In the genomic region with DNA sequence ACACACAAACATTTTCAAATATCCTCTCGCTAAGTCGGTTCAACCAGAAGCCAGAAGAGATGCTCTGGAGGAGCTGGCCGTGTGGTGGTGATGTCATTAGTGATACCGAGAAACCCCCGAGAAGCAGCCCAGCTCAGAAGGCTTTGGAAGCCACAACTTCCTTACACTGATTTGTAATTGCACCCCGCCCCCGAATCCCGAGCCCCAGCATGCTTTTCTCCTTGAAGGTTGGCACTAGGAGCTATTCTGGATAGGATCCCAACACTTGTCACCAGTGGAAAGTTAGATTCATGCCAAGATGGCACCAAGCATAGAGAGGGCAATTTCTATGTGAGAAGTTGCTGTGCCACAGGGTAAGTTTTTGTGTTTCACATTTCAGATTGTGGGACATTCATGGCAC, we compare ENCODE assay signal across 21 mouse cellular contexts. TPM values are rescaled to one million over a fixed set of nuclear protein-coding genes. Genes with fewer than 3 reads are reported as not detected.
DNase-seq lines count a peak whose midpoint lies in the region; TF ChIP-seq lines count a peak whose summit lies in the region.
"Had no signal": no experiment of that assay in that cellular context is flagged by ENCODE, and none has a peak within 500 bp of the region (broad histone marks: within the 10 kb centered on the region; RNA-seq: fewer than 3 reads in every experiment).

No protein-coding gene starts in this region.

- 20% methylated on average over 8 of the region's 8 CpGs for WGBS in cerebellum, adult 2 months
- WGBS in heart, embryonic 10.5 days, result 65% methylated on average over 8 of the region's 8 CpGs

- TF ChIP-seq CTCF in cerebellum, adult 2 months (IDR thresholded peaks at IDR 0.05; ENCODE audit: borderline replicate concordance, insufficient read depth, low read depth, low read length), result no peak

- DNase-seq in cerebellum, postnatal 10 days, result peak; percentile 49 to 62
- DNase-seq in cerebellum, adult 2 months, result no peak
- DNase-seq in heart, adult 18-20 months, result peak; percentile 11 to 31
- no peak for DNase-seq in heart, embryonic 10.5 days (ENCODE audit: low spot score)
- DNase-seq in left cerebral cortex, postnatal 4 days, result peak; percentile 48
- no peak for DNase-seq in left cerebral cortex, adult 11 months (ENCODE audit: low spot score)
- DNase-seq in ovary, postnatal 14 days (ENCODE audit: low spot score), result no peak
- DNase-seq: adrenal gland, adult 8-10 months; embryo, embryonic 11 days; gastrocnemius, postnatal 25 days; kidney, adult 9 months; layer of hippocampus, postnatal 36 days; lung, embryonic 14.5 days had no signal

- H3K36me3 ChIP-seq in heart, embryonic 10.5 days, result no peaks in the 10 kb centered on the region
- H3K36me3 ChIP-seq: embryonic facial prominence, embryonic 13.5 days; intestine, embryonic 15.5 days; limb, embryonic 15.5 days; midbrain, embryonic 13.5 days had no signal

- H3K9me3 ChIP-seq in heart, embryonic 10.5 days, result no peaks in the 10 kb centered on the region
- H3K9me3 ChIP-seq: embryonic facial prominence, embryonic 13.5 days; intestine, embryonic 15.5 days; limb, embryonic 15.5 days; midbrain, embryonic 13.5 days had no signal

- H3K4me3 ChIP-seq in cerebellum, adult 2 months (replicated peaks; ENCODE audit: insufficient read depth, low read depth, low read length), result no peak overlapping the region
- H3K4me3 ChIP-seq in heart, embryonic 10.5 days, result no peak overlapping the region
- H3K4me3 ChIP-seq: embryonic facial prominence, embryonic 13.5 days; erythroblast, embryonic 14.5 days; intestine, embryonic 15.5 days; limb, embryonic 15.5 days; midbrain, embryonic 13.5 days had no signal

- no peak for TF ChIP-seq POLR2A in cerebellum, adult 2 months (IDR thresholded peaks at IDR 0.05; ENCODE audit: borderline replicate concordance, insufficient read depth, low read length)

- no peaks in the 10 kb centered on the region; the same call in 1 of the 2 replicates for H3K27me3 ChIP-seq in cerebellum, adult 2 months (ENCODE audit: control insufficient read depth, insufficient read depth, low read length)
- H3K27me3 ChIP-seq in heart, embryonic 10.5 days (ENCODE audit: insufficient read depth, poor library complexity, severe bottlenecking), result 0 out of 2 replicates have a peak, but pooled peaks cover 20% of the 10 kb centered on the region
- H3K27me3 ChIP-seq: embryonic facial prominence, embryonic 13.5 days; intestine, embryonic 15.5 days; limb, embryonic 15.5 days; midbrain, embryonic 13.5 days had no signal

- no peaks in the 10 kb centered on the region for H3K4me1 ChIP-seq in cerebellum, adult 2 months (ENCODE audit: control insufficient read depth, insufficient read depth, low read length)
- H3K4me1 ChIP-seq in heart, embryonic 10.5 days, result peaks cover 23% of the 10 kb centered on the region

- intact Hi-C loops in left cerebral cortex, postnatal 4 days (cut with DNase I), result no loop called here

- no peak overlapping the region for H3K27ac ChIP-seq in cerebellum, adult 2 months (ENCODE audit: insufficient read depth, low read length)
- no peak overlapping the region for H3K27ac ChIP-seq in heart, embryonic 10.5 days
- H3K27ac ChIP-seq: embryonic facial prominence, embryonic 13.5 days; hindbrain, embryonic 14.5 days; intestine, embryonic 15.5 days; limb, embryonic 15.5 days; liver, embryonic 14.5 days; midbrain, embryonic 13.5 days had no signal

RNA-seq across cellular contexts. Expression of gene Sox11, which starts 29.4 kb away (rescaled TPM):
- 1.5 and 2.0 TPM in 2 replicates for polyA plus RNA-seq in cerebellum, adult 2 months (2012; rRNA removed)
- not detected for total RNA-seq in heart, adult 18-20 months (2021)
- 32.0 and 73.8 TPM in 2 replicates for polyA plus RNA-seq in heart, embryonic 10.5 days (2016; fragmentation: Nextera tagmentation; extraction: Ambion mirVana)
- total RNA-seq in left cerebral cortex, postnatal 4 days (2021), result 100 to 1,000 TPM; 194 to 222 TPM
- total RNA-seq: megakaryocyte, adult 5-6 weeks had no signal
- polyA plus RNA-seq: erythroblast, embryonic 14.5 days had no signal

Comparison
In these comparisons a context has a peak if more than half of its experiments do, and no peak if none do; other contexts are left out.
1. DNase-seq: peak in cerebellum, postnatal 10 days (2 of 2), heart, adult 18-20 months (2 of 2) and left cerebral cortex, postnatal 4 days (single experiment); none in cerebellum, adult 2 months (0 of 2), heart, embryonic 10.5 days (single experiment), left cerebral cortex, adult 11 months (single experiment) and ovary, postnatal 14 days (single experiment).
2. RNA of gene Sox11, which starts 29.4 kb away (total RNA-seq): 194 to 222 TPM in left cerebral cortex, postnatal 4 days; not detected in heart, adult 18-20 months; every median in the first group is over 100 times any median in the second.